In the genomic region with DNA sequence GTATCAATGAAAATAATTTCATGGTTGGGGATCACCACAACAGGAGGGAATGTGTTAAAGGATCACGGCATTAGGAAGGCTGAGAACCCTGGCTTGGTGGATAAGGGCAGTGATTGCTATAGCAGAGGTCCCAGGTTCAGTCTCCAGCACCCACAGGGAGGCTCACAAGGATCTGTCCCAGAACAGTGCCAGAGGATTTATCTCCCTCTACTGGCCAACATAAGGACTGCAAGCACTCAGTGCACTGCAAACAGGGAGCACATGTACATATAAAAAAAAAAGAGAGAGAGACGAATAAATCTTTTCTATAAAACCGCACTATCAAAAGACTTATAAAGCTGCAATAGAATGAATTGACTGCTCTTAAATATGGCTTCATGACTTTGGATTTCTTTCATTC, we compare ENCODE assay signal across 8 mouse cellular contexts. TPM values are rescaled to one million over a fixed set of nuclear protein-coding genes. Genes with fewer than 3 reads are reported as not detected.
A peak's percentile ranks its signal among the peaks of the same experiment; 100 is the strongest.
DNase-seq lines count a peak whose midpoint lies in the region; ATAC-seq and TF ChIP-seq lines count a peak whose summit lies in the region.
"Had no signal": no experiment of that assay in that cellular context is flagged by ENCODE, and none has a peak within 500 bp of the region (broad histone marks: within the 10 kb centered on the region; RNA-seq: fewer than 3 reads in every experiment).

No protein-coding gene starts in this region.

- no peak overlapping the region for H3K27ac ChIP-seq in intestine, postnatal 0 days (ENCODE audit: low read depth, low read length)
- no peak overlapping the region for H3K27ac ChIP-seq in intestine, embryonic 15.5 days
- H3K27ac ChIP-seq in testis, adult 2 months (ENCODE audit: control insufficient read depth, insufficient read depth, low read depth, low read length): no peak overlapping the region
- H3K27ac ChIP-seq in stomach, postnatal 0 days (replicated peaks): no peak overlapping the region

- TF ChIP-seq EP300 in stomach, postnatal 0 days (optimal IDR thresholded peaks at IDR 0.05): no peak

- no peak overlapping the region for H3K9ac ChIP-seq in intestine, postnatal 0 days (ENCODE audit: low read depth, low read length)
- no peak overlapping the region for H3K9ac ChIP-seq in intestine, embryonic 15.5 days
- no peak overlapping the region for H3K9ac ChIP-seq in stomach, postnatal 0 days (ENCODE audit: low read length)

- DNase-seq in testis, postnatal 10 days (ENCODE audit: low spot score): no peak
- peak; percentile 5 for DNase-seq in c-Kit-positive CD71-positive TER-119-positive erythroid progenitor cells, embryonic 14.5 days (ENCODE audit: low spot score)
- DNase-seq in stomach, postnatal 0 days (ENCODE audit: low spot score): no peak
- no peak for DNase-seq in heart, adult 18-20 months
- DNase-seq: thymus, adult 2 months had no signal

- H3K9me3 ChIP-seq in intestine, postnatal 0 days (ENCODE audit: control insufficient read depth): no peaks in the 10 kb centered on the region
- H3K9me3 ChIP-seq in intestine, embryonic 15.5 days: no peaks in the 10 kb centered on the region
- H3K9me3 ChIP-seq in stomach, postnatal 0 days (ENCODE audit: control insufficient read depth, low read length): no peaks in the 10 kb centered on the region

- no peaks in the 10 kb centered on the region for H3K4me1 ChIP-seq in intestine, postnatal 0 days (replicated peaks; ENCODE audit: control insufficient read depth, insufficient read depth, low read length)
- H3K4me1 ChIP-seq in intestine, embryonic 15.5 days (replicated peaks): no peaks in the 10 kb centered on the region
- H3K4me1 ChIP-seq in testis, adult 2 months (ENCODE audit: control insufficient read depth, insufficient read depth, low read length): no peaks in the 10 kb centered on the region
- H3K4me1 ChIP-seq in stomach, postnatal 0 days (replicated peaks; ENCODE audit: control insufficient read depth, insufficient read depth): no peaks in the 10 kb centered on the region

- TF ChIP-seq POLR2A in testis, adult 2 months (IDR thresholded peaks at IDR 0.05; ENCODE audit: control insufficient read depth, low read depth, low read length): no peak

- no peaks in the 10 kb centered on the region for H3K27me3 ChIP-seq in intestine, postnatal 0 days (replicated peaks; ENCODE audit: control insufficient read depth, insufficient read depth, low read length)
- H3K27me3 ChIP-seq in intestine, embryonic 15.5 days (replicated peaks): no peaks in the 10 kb centered on the region
- H3K27me3 ChIP-seq in testis, adult 2 months (ENCODE audit: control insufficient read depth, insufficient read depth, low read length): no peaks in the 10 kb centered on the region
- H3K27me3 ChIP-seq in stomach, postnatal 0 days (ENCODE audit: control insufficient read depth, insufficient read depth, low read length): no peaks in the 10 kb centered on the region

- H3K36me3 ChIP-seq in intestine, postnatal 0 days (ENCODE audit: control insufficient read depth, insufficient read depth): no peaks in the 10 kb centered on the region
- no peaks in the 10 kb centered on the region for H3K36me3 ChIP-seq in intestine, embryonic 15.5 days
- no peaks in the 10 kb centered on the region for H3K36me3 ChIP-seq in testis, adult 2 months (ENCODE audit: control insufficient read depth, insufficient read depth, low read length)
- no peaks in the 10 kb centered on the region for H3K36me3 ChIP-seq in stomach, postnatal 0 days (ENCODE audit: control insufficient read depth, insufficient read depth, low read length)

- TF ChIP-seq CTCF in intestine, postnatal 0 days (IDR thresholded peaks at IDR 0.05; ENCODE audit: low read depth): peak; percentile 59
- peak; percentile 43; the same call in 1 of the 2 replicates for TF ChIP-seq CTCF in testis, adult 2 months (IDR thresholded peaks at IDR 0.05; ENCODE audit: control insufficient read depth, insufficient read depth, insufficient replicate concordance, low read depth, low read length)
- TF ChIP-seq CTCF in stomach, postnatal 0 days (IDR thresholded peaks at IDR 0.05; ENCODE audit: low read depth): peak; percentile 60

- WGBS in intestine, postnatal 0 days: 82% methylated on average over 3 of the region's 3 CpGs
- 85% methylated on average over 3 of the region's 3 CpGs for WGBS in intestine, embryonic 15.5 days
- 74% methylated on average over 3 of the region's 3 CpGs for WGBS in stomach, postnatal 0 days

- H3K4me2 ChIP-seq in intestine, postnatal 0 days (replicated peaks; ENCODE audit: low read depth): no peak overlapping the region
- no peak overlapping the region for H3K4me2 ChIP-seq in intestine, embryonic 15.5 days (replicated peaks)
- no peak overlapping the region for H3K4me2 ChIP-seq in stomach, postnatal 0 days (replicated peaks; ENCODE audit: low read depth)

- no peak for ATAC-seq in intestine, postnatal 0 days
- ATAC-seq in intestine, embryonic 15.5 days: no peak
- no peak for ATAC-seq in stomach, postnatal 0 days (ENCODE audit: low FRiP score, low TSS enrichment)

- H3K4me3 ChIP-seq in intestine, postnatal 0 days (ENCODE audit: low read depth, low read length): no peak overlapping the region
- no peak overlapping the region for H3K4me3 ChIP-seq in intestine, embryonic 15.5 days (replicated peaks)
- no peak overlapping the region for H3K4me3 ChIP-seq in testis, adult 2 months (ENCODE audit: control insufficient read depth, low read depth, low read length)
- H3K4me3 ChIP-seq in stomach, postnatal 0 days (ENCODE audit: low read depth, low read length): no peak overlapping the region

RNA-seq across cellular contexts. Expression of gene Wdr72, which starts 43.9 kb away (rescaled TPM):
- 0.12 and 0.13 TPM in 2 replicates for polyA plus RNA-seq in intestine, postnatal 0 days (2015; fragmentation: Nextera tagmentation; extraction: Ambion mirVana)
- 0.15 and 0.16 TPM in 2 replicates for polyA plus RNA-seq in intestine, embryonic 15.5 days (2015; fragmentation: Nextera tagmentation; extraction: Ambion mirVana)
- 0.06 and 0.09 TPM in 2 replicates for polyA plus RNA-seq in testis, adult 2 months (2012; rRNA removed)
- polyA plus RNA-seq in stomach, postnatal 0 days (2015; fragmentation: Nextera tagmentation; extraction: Ambion mirVana): 0.85 and 1.2 TPM in 2 replicates
- total RNA-seq in heart, adult 18-20 months (2021): under 1 TPM in 1 of 2 experiments, not detected in 1; 0.15 TPM
